Mouse (Mus musculus): ENCODE results near the gene Npc1l1. TPM values are rescaled to one million over a fixed set of nuclear protein-coding genes. Genes with fewer than 3 reads are reported as not detected.

Gene Npc1l1
- 0.07 TPM in 1 of 2 replicates, not detected in the other for polyA plus RNA-seq (2015; fragmentation: Nextera tagmentation; extraction: Ambion mirVana)

GRCm38 (mm10) chr11:6230012-6230411 lies at the start of gene Npc1l1:
TSS of gene Npc1l1 (minus strand) at chr11:6230143.

DNA sequence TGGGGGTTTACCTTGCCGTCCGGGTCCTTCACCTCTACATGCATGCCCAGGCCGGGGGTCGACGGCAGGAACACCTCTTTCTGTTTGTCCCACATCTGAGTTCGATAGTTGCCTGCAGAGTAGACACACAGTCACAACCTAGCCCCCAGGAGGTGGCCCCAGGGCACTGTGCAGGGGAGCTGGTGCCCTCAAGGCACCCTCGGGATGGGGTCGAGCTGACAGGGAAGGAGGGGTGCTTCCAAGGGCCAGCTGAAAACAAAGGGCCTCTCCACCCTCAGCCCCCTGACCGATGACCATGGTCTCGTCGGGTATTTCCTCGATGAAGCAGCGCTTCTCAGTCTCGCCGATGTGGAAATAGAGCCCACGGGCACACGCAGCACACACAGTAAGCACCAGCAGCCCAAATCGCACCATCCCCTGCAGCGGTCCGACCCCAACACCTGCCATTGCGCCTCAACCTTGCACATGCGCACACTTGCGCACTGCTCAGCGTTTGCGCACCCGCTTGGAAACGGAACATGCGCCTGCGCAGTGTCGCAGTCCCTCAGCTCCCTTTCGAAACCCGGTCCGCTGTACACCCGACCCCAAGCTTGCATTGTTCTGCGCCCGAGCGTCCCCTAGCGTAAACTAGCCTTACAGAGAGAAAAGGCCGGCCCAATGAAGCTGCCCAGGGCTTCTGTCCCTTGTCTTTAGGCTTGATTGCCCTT lies 44.6 kb upstream of the Npc1l1 start, which contains the start of gene Tmed4:
Tmed4 (minus strand) TSS at position 484 of the 707 bp plus-strand sequence.

DNA sequence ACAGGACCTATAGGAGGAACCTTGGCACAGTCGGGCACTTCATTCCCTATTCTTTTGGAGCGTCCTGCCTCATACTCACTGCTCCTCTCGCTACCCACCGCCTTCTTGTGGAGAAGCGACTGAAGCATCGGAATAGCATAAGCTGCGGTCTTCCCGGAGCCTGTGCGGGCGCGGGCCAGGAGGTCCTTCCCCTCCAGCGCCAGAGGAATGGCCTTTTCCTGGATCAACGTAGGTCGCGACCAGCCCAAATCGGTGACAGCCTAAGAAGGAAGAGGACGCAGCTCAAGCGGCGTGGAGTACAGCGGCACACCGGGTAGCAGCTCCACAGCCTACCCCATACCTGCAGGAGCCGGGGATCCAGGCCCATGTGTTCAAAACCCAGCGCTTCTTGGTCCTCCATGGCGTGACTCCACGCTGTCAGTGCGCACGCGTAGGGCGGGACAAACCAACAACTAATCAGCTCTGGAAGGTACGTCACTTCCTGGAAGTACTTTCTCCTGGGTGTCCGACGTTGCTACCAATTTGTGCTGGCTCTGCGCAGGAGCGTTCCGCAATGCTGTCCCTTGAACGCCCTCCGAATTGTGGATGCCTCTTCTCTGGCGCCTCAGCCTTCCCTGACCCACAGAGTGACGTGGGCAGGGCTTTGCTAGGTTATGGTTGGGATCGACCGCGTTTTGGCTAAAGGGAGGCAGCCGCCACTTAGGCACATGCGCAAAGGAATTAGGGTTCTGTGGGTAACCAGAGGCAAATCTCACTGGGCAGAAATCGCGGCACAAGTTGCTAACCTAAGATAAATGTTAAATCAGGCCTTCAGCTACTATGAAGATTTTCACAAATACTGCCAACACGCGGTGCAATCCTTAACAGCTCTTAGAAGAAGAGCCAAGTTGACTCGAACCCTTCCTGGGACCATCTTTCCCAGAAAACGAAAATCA lies 37.6 kb upstream of the Npc1l1 start, which contains the start of gene Ddx56:
Ddx56 (minus strand) TSS at position 453 of the 935 bp plus-strand sequence.

DNA sequence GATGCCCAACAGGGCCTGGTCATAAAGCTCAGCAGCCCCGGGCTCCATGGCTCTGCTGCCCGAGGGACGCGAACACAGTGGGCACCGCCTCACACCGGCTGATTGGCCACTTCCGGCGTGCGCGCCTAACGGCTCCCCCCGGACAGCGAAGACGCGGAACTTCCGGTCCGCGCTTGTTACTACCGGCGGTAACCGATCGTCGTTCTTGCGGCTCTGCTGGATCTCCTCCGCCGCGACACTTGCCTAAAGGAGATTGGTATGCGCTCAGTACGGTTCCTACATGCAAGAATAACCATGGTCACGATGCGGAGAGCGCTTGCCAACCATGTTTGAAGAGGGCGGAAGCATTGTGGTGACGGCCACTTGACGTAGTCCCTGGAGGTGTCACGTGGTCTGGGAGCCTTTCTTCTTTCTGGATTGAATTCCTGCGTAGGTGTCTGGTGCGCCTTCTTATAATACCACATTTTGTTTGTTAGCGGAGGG lies 29.8 kb downstream of the Npc1l1 start, which contains the start of gene Nudcd3:
Nudcd3 (minus strand) TSS at position 329 of the 483 bp plus-strand sequence.

DNA sequence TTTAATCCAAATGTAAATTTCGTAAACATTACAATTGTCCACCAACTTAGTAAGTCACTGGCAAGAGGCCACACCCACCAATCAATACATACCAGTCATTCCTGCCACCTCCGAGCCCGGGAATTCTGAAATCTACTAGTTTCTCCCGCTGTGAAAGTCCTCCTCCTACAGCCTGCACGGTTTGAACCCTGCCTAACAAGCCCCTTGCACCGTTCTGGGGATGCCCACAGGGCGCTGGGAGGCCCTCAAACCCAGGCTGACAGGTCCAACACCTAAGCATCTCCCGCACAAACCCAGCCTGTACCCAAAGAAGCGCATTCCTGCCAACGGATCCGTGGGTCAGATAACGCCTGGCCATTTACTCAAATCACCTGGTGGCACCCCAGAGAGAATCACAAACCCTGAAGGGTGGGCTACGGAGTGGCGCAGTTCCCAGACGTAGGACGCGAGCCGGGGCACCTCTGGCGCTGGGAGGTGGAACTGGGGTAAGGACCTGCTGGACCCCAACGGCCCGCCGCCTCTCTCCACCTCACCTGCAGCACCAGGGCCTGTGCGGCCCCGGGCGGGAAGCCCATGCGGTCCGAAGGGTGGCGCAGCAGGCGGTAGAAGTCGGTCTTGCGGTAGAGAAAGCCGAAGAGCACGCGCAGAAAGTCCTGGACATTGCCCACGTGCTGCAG lies 30.4 kb downstream of the Npc1l1 start, which contains the start of gene A730071L15Rik:
A730071L15Rik (plus strand) TSS at position 620 of the 677 bp plus-strand sequence.

Other genes starting within 250 kb of the Npc1l1 start
- 86.4 and 93.6 TPM in 2 replicates for gene Camk2b, start 163.8 kb downstream of the Npc1l1 start, polyA plus RNA-seq (2015; fragmentation: Nextera tagmentation; extraction: Ambion mirVana)
- 0.13 and 0.32 TPM in 2 replicates for gene A730071L15Rik, start 30.1 kb downstream of the Npc1l1 start, polyA plus RNA-seq (2015; fragmentation: Nextera tagmentation; extraction: Ambion mirVana)
- gene Nudcd3, start 29.7 kb downstream of the Npc1l1 start, polyA plus RNA-seq (2015; fragmentation: Nextera tagmentation; extraction: Ambion mirVana), result 27.7 and 30.1 TPM in 2 replicates
- 46.7 and 50.0 TPM in 2 replicates for gene Ddx56, start 37.6 kb upstream of the Npc1l1 start, polyA plus RNA-seq (2015; fragmentation: Nextera tagmentation; extraction: Ambion mirVana)
- 98.0 and 103 TPM in 2 replicates for gene Tmed4, start 44.7 kb upstream of the Npc1l1 start, polyA plus RNA-seq (2015; fragmentation: Nextera tagmentation; extraction: Ambion mirVana)
- 142 and 144 TPM in 2 replicates for gene Ogdh, start 61.5 kb upstream of the Npc1l1 start, polyA plus RNA-seq (2015; fragmentation: Nextera tagmentation; extraction: Ambion mirVana)
- 4.9 and 5.0 TPM in 2 replicates for gene Zmiz2, start 158.9 kb upstream of the Npc1l1 start, polyA plus RNA-seq (2015; fragmentation: Nextera tagmentation; extraction: Ambion mirVana)
- gene Ppia, start 185.3 kb upstream of the Npc1l1 start, polyA plus RNA-seq (2015; fragmentation: Nextera tagmentation; extraction: Ambion mirVana), result 2,482 and 2,823 TPM in 2 replicates
- gene H2afv, start 214.3 kb upstream of the Npc1l1 start, polyA plus RNA-seq (2015; fragmentation: Nextera tagmentation; extraction: Ambion mirVana), result 176 and 188 TPM in 2 replicates
- 24.8 and 28.3 TPM in 2 replicates for gene Purb, start 245.8 kb upstream of the Npc1l1 start, polyA plus RNA-seq (2015; fragmentation: Nextera tagmentation; extraction: Ambion mirVana)